Mouse (Mus musculus) heart, postnatal 4 days (tissue): ENCODE measurements around the gene Rrm2. TPM values are rescaled to one million over a fixed set of nuclear protein-coding genes. Genes with fewer than 3 reads are reported as not detected.
"Not testable (repeated sequence)": the region's sequence is repeated elsewhere in the genome, so short reads cannot be mapped to it uniquely, and the experiment has no call there.

Experiments
- DNase-seq: peaks from one replicate; pipeline ENCODE4 v3.0.0; 2021
- total RNA-seq, 2 experiments: library from RNA; stranded (reverse); gene quantifications; 2 replicates each; pipeline ENCODE4 v1.2.3; 2021

Rrm2 gene
- total RNA-seq, 2 experiments from 2014 or later: 166 to 174 TPM

GRCm38 (mm10) chr12:24705502-24706263 lies 2.4 kb upstream of the Rrm2 start:
- DNase-seq: no peak

- peak; percentile 67 for DNase-seq
Observed at GRCm38 (mm10) chr12:24706764-24707479, 1.1 kb upstream of the Rrm2 start.

GRCm38 (mm10) chr12:24707480-24707802 lies 600 bp upstream of the Rrm2 start:
- no peak for DNase-seq

- DNase-seq: no peak
Observed at GRCm38 (mm10) chr12:24708824-24709218, 780 bp downstream of the Rrm2 start.

GRCm38 (mm10) chr12:24709409-24709808 lies 1.4 kb downstream of the Rrm2 start:
- no peak for DNase-seq

- DNase-seq: peak; percentile 72
Observed at GRCm38 (mm10) chr12:24709831-24710508, 1.9 kb downstream of the Rrm2 start.

- DNase-seq: peak; percentile 33
Observed at GRCm38 (mm10) chr12:24710672-24711071, 2.6 kb downstream of the Rrm2 start.

GRCm38 (mm10) chr12:24712396-24712795 lies 4.4 kb downstream of the Rrm2 start:
- DNase-seq: no peak

GRCm38 (mm10) chr12:24714579-24715255 lies 6.7 kb downstream of the Rrm2 start:
- no peak for DNase-seq

GRCm38 (mm10) chr12:24715268-24715896 lies 7.3 kb downstream of the Rrm2 start:
- DNase-seq: no peak

- DNase-seq: peak; percentile 58
Observed at GRCm38 (mm10) chr12:24716721-24717301, 8.8 kb downstream of the Rrm2 start.

GRCm38 (mm10) chr12:24723434-24723833 lies 15.4 kb downstream of the Rrm2 start:
- DNase-seq: no peak

- no peak for DNase-seq
Observed at GRCm38 (mm10) chr12:24723859-24724258, 15.8 kb downstream of the Rrm2 start.

GRCm38 (mm10) chr12:24724369-24724768 lies 16.3 kb downstream of the Rrm2 start:
- no peak for DNase-seq

GRCm38 (mm10) chr12:24734828-24735394 lies 26.9 kb downstream of the Rrm2 start:
- peak; percentile 51 for DNase-seq

- no peak for DNase-seq
Observed at GRCm38 (mm10) chr12:24736956-24737355, 28.9 kb downstream of the Rrm2 start.

- DNase-seq: no peak
Observed at GRCm38 (mm10) chr12:24739963-24740362, 31.9 kb downstream of the Rrm2 start.

- DNase-seq: not testable (repeated sequence)
Observed at GRCm38 (mm10) chr12:24741535-24741934, 33.5 kb downstream of the Rrm2 start.

- no peak for DNase-seq
Observed at GRCm38 (mm10) chr12:24744309-24744708, 36.3 kb downstream of the Rrm2 start.

- DNase-seq: peak; percentile 19
Observed at GRCm38 (mm10) chr12:24746579-24747296, 38.7 kb downstream of the Rrm2 start.

- DNase-seq: no peak
Observed at GRCm38 (mm10) chr12:24747297-24747696, 39.3 kb downstream of the Rrm2 start.
